ENCODE assay signal across 8 mouse cellular contexts in genomic region chr17:46328723-46329122, GRCm38 (mm10). TPM values are rescaled to one million over a fixed set of nuclear protein-coding genes. Genes with fewer than 3 reads are reported as not detected.
DNase-seq lines count a peak whose midpoint lies in the region; ATAC-seq and TF ChIP-seq lines count a peak whose summit lies in the region.

No protein-coding gene starts in this region.

- no peaks in the 10 kb centered on the region for H3K9me3 ChIP-seq in heart, embryonic 10.5 days
- H3K9me3 ChIP-seq in CH12.LX (replicated peaks; ENCODE audit: low read length): peaks cover 11% of the 10 kb centered on the region
- no peaks in the 10 kb centered on the region for H3K9me3 ChIP-seq in forebrain, embryonic 16.5 days (ENCODE audit: control insufficient read depth, low read length)

- no peak for TF ChIP-seq POLR2A in CH12.LX (IDR thresholded peaks at IDR 0.05; ENCODE audit: low read depth, low read length)

- H3K4me3 ChIP-seq in heart, embryonic 10.5 days: peak overlapping the region; percentile 79
- peak overlapping the region in 2 of 3 experiments; percentile 33 to 88 for H3K4me3 ChIP-seq in CH12.LX (replicated peaks in 1 of 3; ENCODE audit: low read depth in 2 of 3, low read length in 2 of 3, poor library complexity in 1 of 3)
- peak overlapping the region; percentile 82; the same call in 1 of the 2 replicates for H3K4me3 ChIP-seq in forebrain, embryonic 16.5 days (replicated peaks; ENCODE audit: low read length)
- peak overlapping the region; percentile 55 for H3K4me3 ChIP-seq in macrophage (ENCODE audit: inconsistent target)

- no peaks in the 10 kb centered on the region for H3K27me3 ChIP-seq in heart, embryonic 10.5 days (ENCODE audit: insufficient read depth, poor library complexity, severe bottlenecking)
- H3K27me3 ChIP-seq in CH12.LX (replicated peaks): no peaks in the 10 kb centered on the region
- H3K27me3 ChIP-seq in forebrain, embryonic 16.5 days (replicated peaks; ENCODE audit: control insufficient read depth, insufficient read depth, low read length): no peaks in the 10 kb centered on the region

- no peak for DNase-seq in heart, embryonic 10.5 days (ENCODE audit: low spot score)
- DNase-seq in heart, postnatal 14 days: no peak
- DNase-seq in CH12.LX (ENCODE audit: extremely low read depth): peak; percentile 15
- DNase-seq in layer of hippocampus, postnatal 36 days: no peak
- no peak for DNase-seq in thymus, postnatal 36 days

- peak overlapping the region; percentile 62; the same call in 1 of the 2 replicates for H3K27ac ChIP-seq in heart, embryonic 10.5 days
- H3K27ac ChIP-seq in CH12.LX (ENCODE audit: insufficient read depth, low read depth) (no peak overlapping the region), macrophage (peak overlapping the region; percentile 49; the same call in 1 of the 2 replicates)
- H3K27ac ChIP-seq in forebrain, embryonic 16.5 days (ENCODE audit: low read length): peak overlapping the region; percentile 55

- intact Hi-C loops in heart, postnatal 14 days (cut with DNase I): no loop called here

- peaks cover 7% of the 10 kb centered on the region for H3K36me3 ChIP-seq in heart, embryonic 10.5 days
- H3K36me3 ChIP-seq in CH12.LX (replicated peaks in 1 of 2; ENCODE audit: control insufficient read depth in 1 of 2, insufficient read depth in 1 of 2, low read length in 1 of 2) (peaks cover 0 to 11% of the 10 kb centered on the region in 2 experiments), macrophage (ENCODE audit: inconsistent target) (no peaks in the 10 kb centered on the region)
- no peaks in the 10 kb centered on the region for H3K36me3 ChIP-seq in forebrain, embryonic 16.5 days (ENCODE audit: control insufficient read depth, insufficient read depth)

- in situ Hi-C loops in CH12.LX (cut with MboI; ENCODE audit: low pct_ligation_motif_present, low pct_unique_long_range_greater_than_20kb, low sequenced_read_pairs): no loop called here

- no peak for TF ChIP-seq EP300 in CH12.LX (IDR thresholded peaks at IDR 0.05; ENCODE audit: low read length)

- H3K4me2 ChIP-seq in CH12.LX (ENCODE audit: insufficient read depth, low read depth, poor library complexity, severe bottlenecking): peak overlapping the region; percentile 85
- H3K4me2 ChIP-seq in forebrain, embryonic 16.5 days (ENCODE audit: low read length): peak overlapping the region; percentile 87

- H3K4me1 ChIP-seq in heart, embryonic 10.5 days: no peaks in the 10 kb centered on the region
- H3K4me1 ChIP-seq in CH12.LX (ENCODE audit: control insufficient read depth in 1 of 2, insufficient read depth in 2 of 2): peaks cover 0 to 13% of the 10 kb centered on the region in 2 experiments; a peak in 2 of 4 replicates
- peaks cover 10% of the 10 kb centered on the region for H3K4me1 ChIP-seq in forebrain, embryonic 16.5 days (replicated peaks; ENCODE audit: control insufficient read depth, insufficient read depth, low read length)

- no peaks in the 10 kb centered on the region for H3K79me2 ChIP-seq in CH12.LX (replicated peaks; ENCODE audit: control insufficient read depth, extremely low read depth, insufficient read depth, poor library complexity, severe bottlenecking)
- H3K79me2 ChIP-seq in macrophage (ENCODE audit: inconsistent target): no peaks in the 10 kb centered on the region

- no peak for TF ChIP-seq CTCF in CH12.LX (conservative IDR thresholded peaks at IDR 0.05 in 1 of 2, IDR thresholded peaks at IDR 0.05 in 1 of 2; ENCODE audit: low read depth in 2 of 2, low read length in 2 of 2)

- dilution Hi-C loops in CH12.LX (cut with MboI; ENCODE audit: extremely low pct_ligation_motif_present, extremely low pct_unique_long_range_greater_than_20kb, low sequenced_read_pairs): no loop called here

- ATAC-seq in forebrain, embryonic 16.5 days: no peak
- ATAC-seq in monocyte, adult 5-6 weeks (replicated peaks; ENCODE audit: insufficient number of reproducible peaks, low FRiP score, low TSS enrichment, poor library complexity, severe bottlenecking): no peak

- 71% methylated on average over 6 of the region's 6 CpGs for WGBS in heart, embryonic 10.5 days
- 69% methylated on average over 6 of the region's 6 CpGs for WGBS in forebrain, embryonic 16.5 days
- WGBS in macrophage (ENCODE audit: missing documents): 85% methylated on average over 6 of the region's 6 CpGs

- peak overlapping the region; percentile 62 for H3K9ac ChIP-seq in CH12.LX (ENCODE audit: insufficient read depth, low read depth)
- 0 out of 2 replicates have a peak overlapping the region, but pooled peaks have one; percentile 26 for H3K9ac ChIP-seq in forebrain, embryonic 16.5 days (replicated peaks; ENCODE audit: low read depth, low read length)

- TF ChIP-seq RAD21 in CH12.LX (IDR thresholded peaks at IDR 0.05; ENCODE audit: low read depth, low read length): no peak

TF ChIP-seq in CH12.LX, 34 proteins besides CTCF, POLR2A, EP300 and RAD21:
- no peak for TF ChIP-seq MAX (IDR thresholded peaks at IDR 0.05; ENCODE audit: low read length)
- TF ChIP-seq POLR2AphosphoS2 (IDR thresholded peaks at IDR 0.05; ENCODE audit: low read depth, low read length): no peak
- peak; percentile 62; the same call in 1 of the 2 replicates for TF ChIP-seq BHLHE40 (IDR thresholded peaks at IDR 0.05; ENCODE audit: low read depth, low read length)
- TF ChIP-seq USF1 (IDR thresholded peaks at IDR 0.05; ENCODE audit: low read depth, low read length): peak; percentile 17
- TF ChIP-seq USF2 (conservative IDR thresholded peaks at IDR 0.05; ENCODE audit: low read depth, low read length): peak; percentile 26; the same call in 1 of the 2 replicates
- TF ChIP-seq ZNF384 (IDR thresholded peaks at IDR 0.05; ENCODE audit: low read depth, low read length): peak; percentile 61

RNA-seq across cellular contexts. Expression of gene Abcc10, which starts 0.6 kb away (rescaled TPM):
- 5.4 and 7.3 TPM in 2 replicates for polyA plus RNA-seq in heart, embryonic 10.5 days (2016; fragmentation: Nextera tagmentation; extraction: Ambion mirVana)
- total RNA-seq in heart, postnatal 14 days (2021): 1 to 10 TPM; 4.6 to 5.4 TPM
- total RNA-seq in CH12.LX (2012; rRNA removed) (3.6 and 4.1 TPM in 2 replicates), CH12.LX (2014; rRNA removed) (1.1 and 1.4 TPM in 2 replicates)
- polyA plus RNA-seq in CH12.LX (2012; ENCODE audit: insufficient read length, low read depth) (2.7 and 3.8 TPM in 2 replicates), macrophage (2018) (1.8 to 3.9 TPM (median 2.4 TPM) in 3 replicates)
- 7.2 and 8.1 TPM in 2 replicates for polyA plus RNA-seq in forebrain, embryonic 16.5 days (2015; fragmentation: Nextera tagmentation; extraction: Ambion mirVana)
- total RNA-seq in macrophage (2018; cell fraction: chromatin; rRNA removed): 10 to 100 TPM; 13.4 to 42.2 (median 30.0) TPM
- total RNA-seq in macrophage (2018; cell fraction: cytosol; rRNA removed): 1 to 10 TPM; 1.8 to 5.2 (median 3.1) TPM
- 10 to 100 TPM in 25 of 26 experiments, 1 to 10 TPM in 1; 9.8 to 35.4 (median 22.3) TPM for total RNA-seq in macrophage (2018; cell fraction: nucleus; rRNA removed)
- total RNA-seq in layer of hippocampus, postnatal 36 days (2021): 1 to 10 TPM; 8.2 to 9.0 TPM
- total RNA-seq in monocyte, adult 5-6 weeks (2017): 2.8 to 3.4 TPM (median 3.0 TPM) in 3 replicates

RNA-seq across cellular contexts. Expression of gene Dlk2, which starts 31.5 kb away (rescaled TPM):
- 0.36 and 0.77 TPM in 2 replicates for polyA plus RNA-seq in heart, embryonic 10.5 days (2016; fragmentation: Nextera tagmentation; extraction: Ambion mirVana)
- under 1 TPM; 0.68 to 0.84 TPM for total RNA-seq in heart, postnatal 14 days (2021)
- total RNA-seq in CH12.LX (2012; rRNA removed): 0.08 and 0.13 TPM in 2 replicates
- total RNA-seq in CH12.LX (2014; rRNA removed): not detected in 2 replicates
- not detected in 2 replicates for polyA plus RNA-seq in CH12.LX (2012; ENCODE audit: insufficient read length, low read depth)
- polyA plus RNA-seq in forebrain, embryonic 16.5 days (2015; fragmentation: Nextera tagmentation; extraction: Ambion mirVana): 8.6 and 13.0 TPM in 2 replicates
- total RNA-seq in macrophage (2018; cell fraction: chromatin; rRNA removed): not detected
- total RNA-seq in macrophage (2018; cell fraction: cytosol; rRNA removed): not detected
- total RNA-seq in macrophage (2018; cell fraction: nucleus; rRNA removed): not detected
- polyA plus RNA-seq in macrophage (2018): not detected in 3 replicates
- total RNA-seq in layer of hippocampus, postnatal 36 days (2021): 10 to 100 TPM; 46.9 to 52.4 TPM
- total RNA-seq in monocyte, adult 5-6 weeks (2017): not detected in 3 replicates

RNA-seq across cellular contexts. Expression of gene Tjap1, which starts 45.9 kb away (rescaled TPM):
- 46.5 and 55.8 TPM in 2 replicates for polyA plus RNA-seq in heart, embryonic 10.5 days (2016; fragmentation: Nextera tagmentation; extraction: Ambion mirVana)
- total RNA-seq in heart, postnatal 14 days (2021): 10 to 100 TPM; 40.6 to 42.9 TPM
- total RNA-seq in CH12.LX (2012; rRNA removed) (13.8 and 14.2 TPM in 2 replicates), CH12.LX (2014; rRNA removed) (8.6 and 9.1 TPM in 2 replicates)
- polyA plus RNA-seq in CH12.LX (2012; ENCODE audit: insufficient read length, low read depth) (24.3 and 28.6 TPM in 2 replicates), macrophage (2018) (9.7 to 12.8 TPM (median 12.5 TPM) in 3 replicates)
- 31.4 and 35.5 TPM in 2 replicates for polyA plus RNA-seq in forebrain, embryonic 16.5 days (2015; fragmentation: Nextera tagmentation; extraction: Ambion mirVana)
- total RNA-seq in macrophage (2018; cell fraction: chromatin; rRNA removed): 100 to 1,000 TPM in 7 of 26 experiments, 10 to 100 TPM in 19; 43.7 to 185 (median 67.4) TPM
- 10 to 100 TPM; 11.6 to 33.2 (median 15.6) TPM for total RNA-seq in macrophage (2018; cell fraction: cytosol; rRNA removed)
- 10 to 100 TPM; 23.9 to 83.8 (median 51.3) TPM for total RNA-seq in macrophage (2018; cell fraction: nucleus; rRNA removed)
- total RNA-seq in layer of hippocampus, postnatal 36 days (2021): 10 to 100 TPM; 50.4 to 72.7 TPM
- total RNA-seq in monocyte, adult 5-6 weeks (2017): 14.6 to 18.0 TPM (median 18.0 TPM) in 3 replicates

RNA-seq across cellular contexts. Expression of gene Zfp318, which starts 54.8 kb away (rescaled TPM):
- polyA plus RNA-seq in heart, embryonic 10.5 days (2016; fragmentation: Nextera tagmentation; extraction: Ambion mirVana): 6.1 and 7.0 TPM in 2 replicates
- total RNA-seq in heart, postnatal 14 days (2021): 10 to 100 TPM; 19.2 TPM
- total RNA-seq in CH12.LX (2012; rRNA removed) (2.5 and 2.9 TPM in 2 replicates), CH12.LX (2014; rRNA removed) (1.4 and 1.8 TPM in 2 replicates)
- polyA plus RNA-seq in CH12.LX (2012; ENCODE audit: insufficient read length, low read depth) (2.8 and 5.0 TPM in 2 replicates), macrophage (2018) (6.7 to 12.9 TPM (median 11.8 TPM) in 3 replicates)
- 13.2 and 14.2 TPM in 2 replicates for polyA plus RNA-seq in forebrain, embryonic 16.5 days (2015; fragmentation: Nextera tagmentation; extraction: Ambion mirVana)
- total RNA-seq in macrophage (2018; cell fraction: chromatin; rRNA removed): 100 to 1,000 TPM in 1 of 26 experiments, 10 to 100 TPM in 25; 22.1 to 100 (median 44.6) TPM
- total RNA-seq in macrophage (2018; cell fraction: cytosol; rRNA removed): 10 to 100 TPM in 23 of 26 experiments, 1 to 10 TPM in 3; 7.4 to 25.0 (median 14.9) TPM
- total RNA-seq in macrophage (2018; cell fraction: nucleus; rRNA removed): 10 to 100 TPM; 23.1 to 78.6 (median 38.4) TPM
- total RNA-seq in layer of hippocampus, postnatal 36 days (2021): 10 to 100 TPM; 56.3 to 60.0 TPM
- total RNA-seq in monocyte, adult 5-6 weeks (2017): 23.5 to 54.0 TPM (median 33.9 TPM) in 3 replicates

Comparison
In these comparisons a context has a peak if more than half of its experiments do, and no peak if none do; other contexts are left out.
1. RNA of gene Dlk2, which starts 31.5 kb away (total RNA-seq): 46.9 to 52.4 TPM in layer of hippocampus, postnatal 36 days; 0.68 to 0.84 TPM in heart, postnatal 14 days, 0.08 to 0.13 TPM in CH12.LX and not detected in monocyte, adult 5-6 weeks; every median in the first group is over 10 times any median in the second.
2. Peak in every context shown above with its lines, with median percentiles within 50 percentile points of each other: H3K4me3 ChIP-seq.